Mouse (Mus musculus) ovary, postnatal 14 days (tissue): Measurements from ENCODE around the gene Sprr3.
"Not testable (repeated sequence)": the region's sequence is repeated elsewhere in the genome, so short reads cannot be mapped to it uniquely, and the experiment has no call there.

ENCODE experiments used
- DNase-seq: peaks from one replicate; pipeline ENCODE4 v3.0.0; 2022; ENCODE audit warnings: low spot score

Gene Sprr3

DNA sequence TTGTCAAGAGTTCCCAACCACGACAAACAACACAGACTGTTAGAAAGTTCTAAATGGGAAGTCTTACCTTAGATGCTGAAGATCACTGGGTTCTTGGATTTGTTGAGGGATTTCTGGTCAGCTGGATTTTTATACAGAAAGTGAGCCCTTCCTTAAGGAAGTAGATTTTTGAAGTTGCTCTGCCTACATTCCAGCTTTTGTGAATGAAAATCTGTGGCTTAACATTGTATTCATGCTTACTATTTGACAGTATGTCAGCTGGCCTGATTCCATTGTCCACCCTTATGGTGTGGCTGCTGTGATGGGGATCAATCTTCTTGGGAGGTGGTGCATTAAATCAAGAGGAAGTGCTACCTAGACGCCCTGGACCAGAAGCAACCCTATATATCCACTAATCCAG, at the start of gene Sprr3:
TSS of gene Sprr3 (minus strand) at position 101 of the 400 bp plus-strand sequence.
- DNase-seq = no peak

DNA sequence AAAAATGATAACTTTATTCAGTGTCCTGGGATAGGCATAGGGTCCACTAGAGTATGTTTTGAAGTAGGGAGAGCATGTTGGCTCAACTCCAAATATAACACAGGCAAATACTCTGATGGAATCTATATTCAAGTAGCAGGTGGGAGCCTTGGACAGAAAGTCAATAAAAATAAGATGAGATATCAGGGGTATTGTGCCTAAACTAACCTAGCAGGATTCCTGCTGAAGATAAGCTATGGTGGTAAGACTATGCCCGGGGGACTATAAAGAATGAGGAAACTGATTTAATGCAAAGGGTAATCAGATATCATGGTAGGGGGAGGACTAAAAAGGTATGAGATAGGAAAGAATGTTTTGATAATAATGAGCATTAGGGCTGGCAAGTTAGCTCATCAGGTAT, 49.7 kb upstream of the Sprr3 start:
- no peak for DNase-seq

DNA sequence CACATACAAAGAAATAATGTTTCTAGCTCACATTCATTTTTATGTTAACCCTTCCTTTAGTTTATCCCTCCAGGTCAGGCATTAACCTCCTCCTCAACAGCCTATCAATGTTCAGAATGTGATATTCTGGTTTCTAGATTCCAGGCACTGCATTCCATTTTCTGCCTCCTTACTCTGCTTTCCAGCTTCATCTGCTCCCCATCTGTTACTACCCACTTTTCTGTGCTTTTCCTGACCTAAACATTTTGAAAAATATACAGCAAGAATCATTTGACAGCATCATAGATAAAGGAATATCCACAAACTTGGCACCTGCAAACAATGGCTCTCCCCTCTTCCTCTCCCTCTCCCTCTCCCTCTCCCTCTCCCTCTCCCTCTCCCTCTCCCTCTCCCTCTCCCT, 45.0 kb upstream of the Sprr3 start:
- no peak for DNase-seq

DNA sequence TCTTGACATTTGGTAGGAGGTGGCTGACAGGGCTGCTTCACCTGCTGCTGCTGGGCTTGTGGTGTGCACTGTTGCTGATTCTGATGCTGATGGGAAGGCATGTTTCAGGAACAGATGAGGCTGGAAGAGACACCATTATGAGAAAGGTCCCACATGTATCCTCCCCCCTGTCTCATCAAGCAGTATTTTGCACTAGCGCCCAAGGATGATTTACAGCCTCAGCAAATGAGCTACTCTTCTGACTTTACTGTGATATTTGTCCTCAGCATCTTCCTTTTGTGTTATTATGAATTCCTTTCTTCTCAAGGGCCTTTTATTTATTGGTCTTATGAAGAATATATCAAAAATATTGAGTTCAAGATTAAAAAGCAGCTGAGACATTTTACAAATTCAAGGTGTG, 41.9 kb upstream of the Sprr3 start, which contains the start of gene Sprr4:
TSS of gene Sprr4 (minus strand) at position 101 of the 400 bp plus-strand sequence.
- DNase-seq = no peak

DNA sequence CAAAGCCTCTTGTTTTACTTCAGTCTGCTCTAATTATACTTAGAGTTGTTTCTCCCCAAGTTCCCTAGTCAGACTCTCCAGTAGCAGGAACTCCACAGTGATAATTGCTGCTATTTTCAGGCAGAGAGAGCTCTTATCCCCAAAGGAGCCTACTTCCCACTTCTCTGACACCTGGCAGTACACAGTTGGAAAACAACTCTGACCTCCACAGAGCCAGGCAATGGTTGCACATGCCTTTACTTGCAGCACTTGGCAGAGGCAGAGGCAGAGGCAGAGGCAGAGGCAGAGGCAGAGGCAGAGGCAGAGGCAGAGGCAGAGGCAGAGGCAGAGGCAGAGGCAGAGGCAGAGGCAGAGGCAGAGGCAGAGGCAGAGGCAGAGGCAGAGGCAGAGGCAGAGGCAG, 31.7 kb upstream of the Sprr3 start:
- not testable (repeated sequence) for DNase-seq

DNA sequence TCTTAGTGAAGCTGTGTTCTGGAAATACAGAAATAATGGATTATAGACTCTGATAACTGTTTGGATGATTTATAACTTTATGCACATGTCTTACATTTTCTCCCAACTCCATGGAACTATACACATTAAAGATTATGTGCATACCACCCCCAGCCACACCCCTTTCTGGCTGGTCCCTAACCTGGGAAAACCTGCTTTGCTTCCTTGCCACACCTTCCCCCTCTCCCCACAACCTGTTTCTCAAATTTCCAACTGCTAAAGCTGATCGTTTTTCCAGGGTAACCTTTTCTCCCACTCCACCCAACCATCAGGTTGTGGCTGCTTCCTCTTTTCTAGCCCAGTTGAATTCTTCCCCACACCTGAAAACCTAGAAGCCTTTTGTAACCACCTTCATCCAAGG, 27.8 kb upstream of the Sprr3 start:
- DNase-seq = no peak

DNA sequence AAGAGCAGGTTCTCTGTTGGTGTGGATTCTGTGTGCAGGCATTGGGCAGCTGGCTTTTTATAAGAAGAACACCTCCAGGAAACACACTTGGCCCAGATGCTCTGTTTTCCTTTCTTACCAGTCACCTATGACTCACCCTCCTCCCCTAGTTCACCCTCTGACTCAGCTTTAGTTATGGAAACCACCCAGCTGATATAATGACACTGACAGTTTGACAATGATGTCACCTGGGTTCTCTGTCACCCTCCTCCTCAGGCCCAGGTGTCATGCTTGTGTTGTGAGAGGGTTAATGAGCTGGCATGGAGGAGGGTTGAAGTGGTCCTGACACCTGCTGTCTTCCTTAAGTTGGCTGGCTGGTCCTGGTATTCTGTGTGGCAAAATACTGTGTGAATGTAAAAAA, 27.3 kb upstream of the Sprr3 start, which contains the start of gene Sprr1a:
TSS of gene Sprr1a (minus strand) at position 33 of the 400 bp plus-strand sequence.
- no peak for DNase-seq

DNA sequence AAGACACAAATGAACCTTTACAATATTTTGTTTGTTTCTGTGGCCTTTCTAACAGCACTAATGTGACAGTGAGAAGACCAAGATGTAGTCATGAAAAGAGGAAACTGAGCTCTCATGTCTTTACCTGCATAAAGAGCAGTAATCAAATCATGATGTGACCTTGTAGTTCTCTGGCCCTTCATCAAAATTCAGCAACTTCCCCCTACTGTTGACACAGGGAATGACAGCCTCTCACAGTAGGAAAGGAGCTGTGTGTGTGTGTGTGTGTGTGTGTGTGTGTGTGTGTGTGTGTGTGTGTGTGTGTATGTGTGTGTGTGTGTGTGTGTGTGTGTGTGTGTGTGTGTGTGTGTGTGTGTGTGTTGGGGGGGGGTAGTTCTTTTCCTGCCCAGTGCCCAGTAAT, 22.7 kb upstream of the Sprr3 start:
- DNase-seq = not testable (repeated sequence)

DNA sequence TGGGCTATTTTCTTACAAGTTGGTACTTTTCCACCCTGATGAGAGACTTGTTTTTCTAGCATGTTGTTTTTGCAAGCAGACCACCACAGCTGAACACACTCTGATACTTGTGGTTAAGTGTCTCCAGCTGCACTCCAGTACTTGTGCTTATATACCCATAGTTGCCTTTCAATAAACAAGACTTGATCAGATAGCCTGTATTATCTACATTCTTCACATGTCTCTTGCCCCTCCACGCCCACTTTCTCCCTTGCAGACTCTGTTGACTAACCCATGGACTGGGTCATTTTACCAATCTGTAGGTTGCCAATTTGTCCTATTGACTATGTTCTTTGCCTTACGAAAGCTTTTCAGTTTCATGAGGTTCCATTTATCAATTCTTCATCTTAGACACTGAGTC, 11.6 kb upstream of the Sprr3 start:
- no peak for DNase-seq

DNA sequence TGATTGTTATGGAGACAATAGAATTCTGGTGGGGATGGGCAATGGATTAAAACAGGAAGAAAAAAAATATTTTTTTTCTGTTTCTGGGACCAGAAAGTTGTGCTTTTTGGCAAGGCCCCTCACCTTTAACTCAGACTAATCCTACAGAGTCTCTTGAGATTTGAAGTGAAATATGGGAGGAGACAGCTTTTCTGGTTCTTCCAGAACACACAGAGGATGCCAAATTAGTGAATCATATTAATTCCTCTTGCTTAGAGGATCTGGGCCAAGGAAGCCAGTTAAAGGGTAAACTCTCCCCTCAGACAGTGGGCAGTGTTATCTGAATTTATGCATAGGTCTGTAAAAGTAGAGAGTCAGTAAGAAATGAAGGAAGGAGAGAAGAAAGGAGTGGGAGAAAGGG, 8.9 kb upstream of the Sprr3 start:
- no peak for DNase-seq

DNA sequence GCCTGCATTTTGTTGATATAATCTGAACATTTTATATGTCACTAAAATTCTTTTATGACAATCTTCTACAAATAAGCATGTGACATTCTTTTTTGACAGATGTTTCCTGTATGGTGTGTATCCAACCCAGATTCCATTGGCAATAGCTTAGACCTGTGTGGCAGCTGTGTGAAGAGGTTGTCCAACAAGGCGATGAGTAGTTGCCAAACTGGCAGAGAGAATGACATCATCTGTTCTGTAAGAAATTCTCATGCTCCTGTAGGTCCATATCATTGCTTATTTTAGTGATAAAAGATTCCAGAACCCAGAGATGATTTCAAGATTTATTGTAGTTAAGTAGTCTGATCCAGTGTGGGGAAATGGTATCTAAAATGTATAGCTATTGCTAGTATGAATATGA, 8.1 kb upstream of the Sprr3 start:
- DNase-seq = no peak

DNA sequence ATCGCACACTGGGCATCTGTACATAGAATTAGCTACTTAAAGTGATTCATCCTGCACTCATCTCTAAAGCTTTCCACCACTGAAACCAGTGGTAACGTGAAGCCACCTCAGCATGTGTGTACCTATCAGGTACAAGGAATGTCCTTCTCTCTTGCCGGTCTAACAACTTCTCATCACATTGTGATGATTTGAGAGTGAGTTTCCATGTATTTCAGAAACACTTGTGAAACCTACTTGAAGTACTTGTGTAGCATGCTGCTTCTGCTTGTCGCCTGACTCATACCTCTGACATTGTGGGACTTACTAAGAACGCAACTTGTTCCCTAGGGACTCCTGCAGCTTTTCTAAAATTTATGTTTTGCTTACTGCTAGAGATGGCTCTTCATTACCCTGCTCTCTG, 3.4 kb downstream of the Sprr3 start:
- DNase-seq = no peak

DNA sequence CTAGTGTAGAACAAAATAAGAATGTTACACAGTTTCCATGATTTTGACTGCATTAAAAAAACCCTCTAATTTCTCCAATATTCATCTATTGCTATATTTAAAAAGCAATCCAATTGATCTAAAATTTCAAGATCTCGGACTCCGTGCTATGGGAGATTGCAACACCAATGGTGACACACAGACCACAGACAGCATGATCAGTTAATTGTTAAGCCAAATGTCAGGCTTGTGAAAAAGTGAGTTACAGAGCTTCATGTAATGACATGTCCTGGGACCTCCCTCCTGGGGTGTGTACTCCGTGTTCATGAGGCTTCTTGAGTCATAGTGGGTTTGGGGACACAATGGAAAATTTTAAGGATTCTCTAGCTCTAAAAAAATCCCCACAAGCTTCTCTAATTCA, 18.3 kb downstream of the Sprr3 start:
- no peak for DNase-seq

DNA sequence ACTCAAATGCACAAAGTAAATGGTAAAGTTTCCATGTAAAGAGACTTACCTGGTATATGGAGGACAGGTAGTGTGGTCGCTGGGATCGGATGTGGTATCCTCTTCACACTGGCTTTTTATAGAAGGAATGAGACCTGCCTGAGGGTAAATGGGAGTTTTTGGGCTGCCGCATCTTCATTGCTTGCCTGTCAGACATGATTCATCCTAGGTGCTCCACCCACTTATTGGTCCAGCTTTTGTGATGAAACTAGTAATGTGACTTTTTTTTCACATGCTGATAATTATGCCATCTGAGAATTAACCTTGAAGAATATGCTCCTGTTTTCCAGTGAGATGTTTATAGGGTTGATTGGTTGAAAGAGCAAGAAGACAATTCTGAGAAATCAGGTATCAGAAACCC, 19.8 kb downstream of the Sprr3 start, which contains the start of gene Sprr1b:
TSS of gene Sprr1b (minus strand) at position 101 of the 400 bp plus-strand sequence.
- no peak for DNase-seq

DNA sequence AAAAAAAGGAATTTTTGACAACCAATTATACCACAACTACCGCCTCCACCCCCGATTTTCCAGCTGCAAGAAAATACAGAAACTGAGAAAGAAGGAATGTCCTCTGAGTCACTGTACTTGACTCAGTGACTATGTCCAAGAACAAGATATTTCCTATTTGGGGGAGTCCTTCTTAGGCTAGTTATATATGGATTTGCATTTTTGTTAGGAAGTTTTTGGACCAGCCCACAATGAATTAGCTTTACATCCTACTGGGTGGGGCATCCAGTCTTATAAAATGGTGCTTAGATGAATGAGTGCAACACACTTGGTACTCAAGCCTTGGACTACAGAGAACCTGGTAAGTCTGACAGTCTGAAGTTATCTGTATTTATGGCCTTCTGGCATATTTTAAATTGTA, 26.2 kb downstream of the Sprr3 start, which contains the start of gene Sprr2k:
TSS of gene Sprr2k (plus strand) at position 301 of the 400 bp plus-strand sequence.
- no peak for DNase-seq

DNA sequence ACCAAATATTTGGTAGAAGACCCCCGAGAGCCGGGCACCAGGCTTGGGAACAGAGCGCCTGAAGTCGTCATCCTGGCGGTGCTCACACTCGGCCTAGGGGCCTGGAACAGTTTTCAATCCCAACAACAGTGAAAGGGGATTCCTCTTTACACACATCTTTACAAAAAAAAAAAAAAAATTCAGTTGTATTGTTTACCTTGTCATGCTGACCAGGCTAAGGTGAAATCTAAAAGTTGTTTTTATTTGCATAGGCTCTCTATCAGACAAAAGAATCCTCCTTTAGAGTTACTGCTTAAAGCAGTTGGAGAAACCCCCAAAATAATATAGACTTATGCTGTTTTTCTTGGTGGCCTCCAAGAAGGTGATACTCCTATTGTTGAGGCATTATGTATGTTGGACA, 29.2 kb downstream of the Sprr3 start, which contains the start of gene Gm9774:
TSS of gene Gm9774 (minus strand) at position 101 of the 400 bp plus-strand sequence.
- no peak for DNase-seq

DNA sequence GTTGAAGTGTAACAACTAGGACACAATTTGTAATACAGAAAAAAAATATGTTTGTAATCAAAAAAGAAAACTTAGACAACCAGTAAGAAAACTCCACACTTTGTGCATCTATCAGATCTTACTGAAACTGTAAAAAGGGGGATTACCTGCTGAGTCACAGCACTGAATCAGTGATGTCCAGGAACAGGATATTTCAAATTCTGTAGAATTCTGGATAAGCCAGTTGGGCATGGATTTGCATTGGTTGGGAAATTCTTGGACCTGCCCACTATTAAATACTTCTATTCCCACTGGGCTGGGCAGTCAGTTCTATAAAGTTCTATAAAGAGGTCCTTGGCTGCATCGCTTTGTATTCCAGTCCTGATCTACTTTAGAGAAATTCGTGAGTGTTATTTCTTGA, 40.7 kb downstream of the Sprr3 start, which contains the start of gene Sprr2j-ps:
TSS of gene Sprr2j-ps (plus strand) at position 301 of the 400 bp plus-strand sequence.
- DNase-seq = no peak

DNA sequence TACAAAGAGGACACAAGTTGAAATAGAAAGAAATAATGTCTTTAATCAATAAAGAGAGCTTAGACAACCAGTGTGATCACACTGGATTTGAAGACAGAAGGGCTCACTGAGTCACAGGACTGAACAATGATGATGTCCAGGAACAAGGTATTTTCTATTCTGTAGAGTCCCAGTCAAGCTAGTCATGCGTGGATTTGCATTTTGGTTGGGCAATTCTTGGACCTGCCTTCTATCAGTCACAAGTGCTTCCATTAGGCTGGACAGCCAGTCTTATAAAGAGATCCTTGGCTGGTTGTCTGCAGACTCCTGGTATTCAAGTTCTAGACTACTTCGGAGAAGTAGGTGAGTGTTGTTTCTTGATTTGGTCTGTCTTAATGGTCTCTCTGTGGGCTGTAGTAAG, 50.8 kb downstream of the Sprr3 start, which contains the start of gene Sprr2i:
TSS of gene Sprr2i (plus strand) at position 301 of the 400 bp plus-strand sequence.
- DNase-seq = no peak
